Mouse (Mus musculus): ENCODE measurements at regions not wholly inside any gene's neighbourhood (a gene's known extent, or its start where the extent isn't known, plus 50 kb on each side); places are given as distances from the start of the nearest gene placed in this dataset.

- WGBS = 44% methylated on average over 2 of the region's 2 CpGs
- no peak overlapping the region for H3K4me3 ChIP-seq
- no peaks in the 10 kb centered on the region for H3K4me1 ChIP-seq (replicated peaks)
- H3K27me3 ChIP-seq = no peaks in the 10 kb centered on the region
- no peak overlapping the region for H3K27ac ChIP-seq (replicated peaks)
- no peaks in the 10 kb centered on the region for H3K9me3 ChIP-seq
- ATAC-seq (ENCODE audit: low read depth) = no peak
- no peak overlapping the region for H3K9ac ChIP-seq
- H3K4me2 ChIP-seq = no peak overlapping the region
- no peaks in the 10 kb centered on the region for H3K36me3 ChIP-seq
These were observed 217.6 kb upstream of the Etaa1 start for GRCm38 (mm10) chr11:18171207-18171776.

GRCm38 (mm10) chr11:18165609-18166347, 212.1 kb upstream of the Etaa1 start:
- Histone ChIP-seq H3K4me3 (no peak overlapping the region), H3K27me3 (no peaks in the 10 kb centered on the region), H3K36me3 (no peaks in the 10 kb centered on the region), H3K4me1 (replicated peaks) (peaks cover 9% of the 10 kb centered on the region), H3K4me2 (no peak overlapping the region), H3K9me3 (no peaks in the 10 kb centered on the region), H3K9ac (no peak overlapping the region), H3K27ac (replicated peaks) (no peak overlapping the region)
- WGBS = 88% methylated on average over 4 of the region's 4 CpGs
- ATAC-seq (ENCODE audit: low read depth) = no peak

GRCm38 (mm10) chr11:18164025-18164423, 210.3 kb upstream of the Etaa1 start:
- peaks cover 9% of the 10 kb centered on the region for H3K4me1 ChIP-seq (replicated peaks)
- WGBS = 56% methylated on average over 2 of the region's 2 CpGs
- H3K36me3 ChIP-seq = no peaks in the 10 kb centered on the region
- no peak overlapping the region for H3K27ac ChIP-seq (replicated peaks)
- no peak overlapping the region for H3K4me3 ChIP-seq
- no peaks in the 10 kb centered on the region for H3K9me3 ChIP-seq
- no peak overlapping the region for H3K9ac ChIP-seq
- no peaks in the 10 kb centered on the region for H3K27me3 ChIP-seq
- ATAC-seq (ENCODE audit: low read depth) = no peak
- H3K4me2 ChIP-seq = no peak overlapping the region

GRCm38 (mm10) chr11:18163156-18164024, 209.7 kb upstream of the Etaa1 start:
- H3K4me2 ChIP-seq = no peak overlapping the region
- 79% methylated on average over 5 of the region's 5 CpGs for WGBS
- H3K4me1 ChIP-seq (replicated peaks) = peaks cover 9% of the 10 kb centered on the region
- ATAC-seq (ENCODE audit: low read depth) = no peak
- H3K9ac ChIP-seq = no peak overlapping the region
- no peaks in the 10 kb centered on the region for H3K9me3 ChIP-seq
- no peak overlapping the region for H3K27ac ChIP-seq (replicated peaks)
- H3K27me3 ChIP-seq = no peaks in the 10 kb centered on the region
- no peak overlapping the region for H3K4me3 ChIP-seq
- no peaks in the 10 kb centered on the region for H3K36me3 ChIP-seq

GRCm38 (mm10) chr11:18156506-18156905, 202.8 kb upstream of the Etaa1 start:
- Histone ChIP-seq H3K9ac (no peak overlapping the region), H3K36me3 (no peaks in the 10 kb centered on the region), H3K27me3 (no peaks in the 10 kb centered on the region), H3K4me3 (no peak overlapping the region), H3K4me2 (no peak overlapping the region), H3K4me1 (replicated peaks) (peaks cover 12% of the 10 kb centered on the region), H3K9me3 (no peaks in the 10 kb centered on the region), H3K27ac (replicated peaks) (no peak overlapping the region; the same call in 1 of the 2 replicates)
- ATAC-seq (ENCODE audit: low read depth) = no peak
- 59% methylated on average over 4 of the region's 4 CpGs for WGBS

GRCm38 (mm10) chr11:18151788-18152563, 198.3 kb upstream of the Etaa1 start:
- Histone ChIP-seq H3K27me3 (no peaks in the 10 kb centered on the region), H3K4me3 (no peak overlapping the region), H3K9ac (peak overlapping the region; percentile 22; the same call in 1 of the 2 replicates), H3K36me3 (no peaks in the 10 kb centered on the region), H3K27ac (replicated peaks) (peak overlapping the region; percentile 74; the same call in 1 of the 2 replicates), H3K4me2 (no peak overlapping the region), H3K9me3 (no peaks in the 10 kb centered on the region), H3K4me1 (replicated peaks) (peaks cover 12% of the 10 kb centered on the region)
- 22% methylated on average over 6 of the region's 6 CpGs for WGBS
- 0 out of 2 replicates have a peak, but pooled peaks have one; percentile 59 for ATAC-seq (ENCODE audit: low read depth)

GRCm38 (mm10) chr11:18151369-18151768, 197.7 kb upstream of the Etaa1 start:
- 66% methylated on average over 4 of the region's 4 CpGs for WGBS
- peaks cover 9% of the 10 kb centered on the region for H3K4me1 ChIP-seq (replicated peaks)
- H3K36me3 ChIP-seq = no peaks in the 10 kb centered on the region
- no peak overlapping the region for H3K9ac ChIP-seq
- H3K4me3 ChIP-seq = no peak overlapping the region
- ATAC-seq (ENCODE audit: low read depth) = no peak
- no peak overlapping the region for H3K27ac ChIP-seq (replicated peaks)
- H3K9me3 ChIP-seq = no peaks in the 10 kb centered on the region
- no peak overlapping the region for H3K4me2 ChIP-seq
- H3K27me3 ChIP-seq = no peaks in the 10 kb centered on the region

- no peaks in the 10 kb centered on the region; the same call in 1 of the 2 replicates for H3K4me1 ChIP-seq (replicated peaks)
- no peak overlapping the region for H3K27ac ChIP-seq (replicated peaks)
- H3K4me3 ChIP-seq = no peak overlapping the region
- no peak overlapping the region for H3K9ac ChIP-seq
- no peaks in the 10 kb centered on the region for H3K36me3 ChIP-seq
- ATAC-seq (ENCODE audit: low read depth) = no peak
- H3K9me3 ChIP-seq = no peaks in the 10 kb centered on the region
- H3K4me2 ChIP-seq = no peak overlapping the region
- WGBS = 57% methylated on average over 5 of the region's 5 CpGs
- H3K27me3 ChIP-seq = no peaks in the 10 kb centered on the region
These were observed 173.8 kb upstream of the Etaa1 start for GRCm38 (mm10) chr11:18127488-18127887.

- no peaks in the 10 kb centered on the region; the same call in 1 of the 2 replicates for H3K4me1 ChIP-seq (replicated peaks)
- no peak for ATAC-seq (ENCODE audit: low read depth)
- 86% methylated on average over 6 of the region's 6 CpGs for WGBS
These were observed 169.4 kb upstream of the Etaa1 start for GRCm38 (mm10) chr11:18123031-18123430.

GRCm38 (mm10) chr11:18122616-18123015, 168.9 kb upstream of the Etaa1 start:
- no peak overlapping the region for H3K9ac ChIP-seq
- H3K36me3 ChIP-seq = no peaks in the 10 kb centered on the region
- no peak for ATAC-seq (ENCODE audit: low read depth)
- no peaks in the 10 kb centered on the region; the same call in 1 of the 2 replicates for H3K4me1 ChIP-seq (replicated peaks)
- H3K27me3 ChIP-seq = no peaks in the 10 kb centered on the region
- no peak overlapping the region for H3K27ac ChIP-seq (replicated peaks)
- 52% methylated on average over 2 of the region's 2 CpGs for WGBS
- H3K9me3 ChIP-seq = no peaks in the 10 kb centered on the region
- no peak overlapping the region for H3K4me3 ChIP-seq
- no peak overlapping the region for H3K4me2 ChIP-seq

More at GRCm38 (mm10) chr11:18123031-18123430, 169.4 kb upstream of the Etaa1 start:
- Histone ChIP-seq H3K9ac (no peak overlapping the region), H3K27ac (replicated peaks) (no peak overlapping the region), H3K4me2 (no peak overlapping the region), H3K4me3 (no peak overlapping the region), H3K9me3 (no peaks in the 10 kb centered on the region), H3K27me3 (no peaks in the 10 kb centered on the region), H3K36me3 (no peaks in the 10 kb centered on the region)

GRCm38 (mm10) chr11:18115693-18116450, 162.2 kb upstream of the Etaa1 start:
- ATAC-seq (ENCODE audit: low read depth) = peak; percentile 91
- no peak overlapping the region for H3K27ac ChIP-seq (replicated peaks)
- H3K9ac ChIP-seq = no peak overlapping the region
- H3K9me3 ChIP-seq = no peaks in the 10 kb centered on the region
- WGBS = 73% methylated on average over 9 of the region's 9 CpGs
- no peak overlapping the region for H3K4me2 ChIP-seq
- no peaks in the 10 kb centered on the region for H3K36me3 ChIP-seq
- no peak overlapping the region for H3K4me3 ChIP-seq
- no peaks in the 10 kb centered on the region for H3K4me1 ChIP-seq (replicated peaks)
- H3K27me3 ChIP-seq = no peaks in the 10 kb centered on the region
